Mouse (Mus musculus) fibroblast of lung, adult 2 months (primary cell): ENCODE results near the gene Atp11a.

Source experiments
- DNase-seq: peaks from one replicate; pipeline ENCODE4 v3.0.0-alpha.2; 2011; ENCODE audit warnings: low read depth

Gene Atp11a

DNA sequence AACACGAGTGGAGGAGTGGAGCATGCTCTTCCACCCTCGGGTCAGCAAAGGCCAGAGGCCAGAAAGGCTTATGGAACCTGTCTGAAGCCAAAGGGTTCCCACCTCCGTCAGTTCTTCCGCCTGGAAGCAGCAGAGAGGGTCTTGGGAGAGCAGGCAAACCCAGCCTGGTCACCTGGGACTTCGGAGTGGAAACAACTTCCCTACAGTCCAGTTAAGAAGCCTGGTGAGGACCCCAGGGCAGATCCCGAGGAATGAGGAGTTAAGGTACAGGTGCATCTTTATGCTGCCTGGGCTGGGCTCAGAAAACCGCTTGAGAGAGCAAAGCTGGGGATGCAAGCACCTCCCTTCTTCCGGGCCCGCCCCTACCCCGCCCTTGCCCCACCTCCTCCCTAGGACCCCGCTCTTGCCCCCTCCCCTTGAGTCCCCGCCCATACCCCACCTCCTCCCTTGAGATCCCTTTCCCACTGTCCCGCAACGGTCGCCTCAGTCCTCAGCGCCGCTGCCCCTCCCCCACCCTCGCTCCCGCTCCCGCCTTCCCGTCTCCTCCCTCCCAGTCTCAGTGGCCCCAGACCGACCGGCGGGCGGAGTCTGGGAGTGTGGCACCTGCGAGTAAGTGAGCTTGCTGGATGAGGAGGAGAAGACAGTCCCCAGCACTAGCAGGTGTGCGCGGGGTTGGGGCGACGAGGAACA lies 116.7 kb downstream of the Atp11a start, which contains the start of gene Mcf2l:
Gene Mcf2l (plus strand): TSS at position 450 of the 690 bp plus-strand sequence.
- DNase-seq, result no peak

- no peak for DNase-seq
Measured at GRCm38 (mm10) chr8:12874194-12874791, 117.5 kb downstream of the Atp11a start.

DNA sequence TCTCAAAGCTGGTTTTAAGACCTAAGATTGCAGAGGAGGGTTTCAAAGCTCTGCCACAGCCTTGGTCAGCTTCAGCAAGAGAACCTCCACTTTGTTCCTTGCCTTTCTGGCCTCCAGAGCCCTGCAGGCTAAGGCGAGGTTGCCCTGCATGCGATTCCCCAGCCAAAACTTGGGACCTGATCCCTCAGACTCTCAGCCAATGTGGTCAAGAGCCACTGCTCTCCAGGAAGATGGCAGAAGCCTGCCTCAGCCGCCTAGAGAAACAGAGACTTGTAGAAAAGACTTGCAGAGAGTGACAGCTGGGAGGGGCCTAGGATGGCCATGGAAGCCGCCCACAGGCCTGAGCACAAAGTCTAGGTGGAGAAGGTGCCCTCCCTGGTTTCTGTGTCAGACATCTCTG lies 118.2 kb downstream of the Atp11a start:
- no peak for DNase-seq

GRCm38 (mm10) chr8:12877126-12877525 lies 120.3 kb downstream of the Atp11a start:
- DNase-seq, result no peak

- no peak for DNase-seq
Measured at GRCm38 (mm10) chr8:12880163-12880562, 123.3 kb downstream of the Atp11a start.

- DNase-seq, result no peak
Measured at GRCm38 (mm10) chr8:12883051-12884004, 126.5 kb downstream of the Atp11a start.

DNA sequence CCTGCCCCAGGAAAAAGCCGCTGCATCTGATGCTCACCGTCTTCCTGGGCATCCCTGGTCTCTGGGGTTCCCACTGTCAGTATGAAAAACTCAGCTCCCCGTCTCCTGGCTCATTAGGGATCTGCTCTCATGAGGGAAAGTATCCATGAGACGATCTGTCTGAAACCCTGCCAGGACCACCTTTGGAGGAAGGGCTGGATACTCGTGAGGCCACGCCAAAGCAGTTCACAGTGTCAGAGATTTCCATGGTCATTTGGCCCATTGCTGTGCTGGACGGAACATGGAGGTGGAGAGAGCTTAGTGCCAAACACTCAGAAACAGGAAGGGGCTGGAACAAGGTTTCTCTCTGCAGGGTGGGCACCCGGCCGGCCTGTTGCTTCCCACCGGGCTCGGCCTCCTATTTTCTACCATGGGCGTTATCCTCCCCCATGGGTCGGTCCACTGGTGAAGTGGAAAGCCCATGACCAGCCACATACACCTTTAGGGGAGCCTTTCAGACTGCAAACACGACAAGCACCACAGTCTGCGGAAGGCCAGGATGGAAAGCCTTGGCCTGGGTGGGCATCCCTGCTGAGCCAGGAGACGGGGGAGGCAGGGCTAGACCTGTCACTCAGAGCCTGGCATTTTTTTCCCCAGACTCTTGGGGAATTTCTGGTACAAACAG lies 131.1 kb downstream of the Atp11a start:
- DNase-seq, result no peak

GRCm38 (mm10) chr8:12889046-12889598 lies 132.3 kb downstream of the Atp11a start:
- DNase-seq, result no peak

- no peak for DNase-seq
Measured at GRCm38 (mm10) chr8:12892882-12893446, 136.2 kb downstream of the Atp11a start.

GRCm38 (mm10) chr8:12893797-12894578 lies 137.2 kb downstream of the Atp11a start:
- no peak for DNase-seq

DNA sequence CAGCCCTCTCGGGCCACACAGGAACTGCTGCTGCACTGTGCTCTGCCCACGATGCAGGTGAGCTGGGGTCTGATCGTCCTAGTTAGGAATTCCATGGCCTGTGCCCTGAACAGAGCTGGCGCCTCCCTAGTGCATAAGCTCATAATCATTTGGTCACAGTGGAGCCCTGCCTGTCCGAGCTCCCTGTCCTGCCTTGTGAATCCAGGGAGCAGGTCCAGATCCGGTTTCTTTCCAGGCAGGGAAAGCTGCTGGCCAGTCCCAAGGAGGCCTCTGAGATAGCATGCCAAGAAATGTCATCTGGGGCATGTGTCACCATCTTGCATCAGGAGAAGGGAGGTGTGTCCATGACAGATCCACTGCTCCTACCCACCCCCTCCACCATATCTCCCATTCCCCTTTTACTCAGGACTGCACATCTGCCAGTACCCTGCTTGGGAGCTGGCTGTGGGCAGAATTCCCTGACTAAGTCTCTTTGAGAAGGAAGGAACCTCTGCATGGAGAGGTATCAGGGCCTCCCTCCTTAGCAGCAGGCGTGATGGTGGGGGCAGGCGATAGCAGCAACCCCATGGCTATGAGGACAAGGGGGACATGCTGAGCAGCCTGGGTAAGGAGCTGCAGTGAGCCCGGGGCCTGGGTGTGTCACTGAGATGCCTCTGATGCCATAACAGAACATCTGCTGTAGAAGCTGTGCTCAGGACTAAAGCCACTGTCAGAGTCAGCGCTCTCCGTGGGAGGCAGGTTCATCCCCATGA lies 138.1 kb downstream of the Atp11a start:
- no peak for DNase-seq

DNA sequence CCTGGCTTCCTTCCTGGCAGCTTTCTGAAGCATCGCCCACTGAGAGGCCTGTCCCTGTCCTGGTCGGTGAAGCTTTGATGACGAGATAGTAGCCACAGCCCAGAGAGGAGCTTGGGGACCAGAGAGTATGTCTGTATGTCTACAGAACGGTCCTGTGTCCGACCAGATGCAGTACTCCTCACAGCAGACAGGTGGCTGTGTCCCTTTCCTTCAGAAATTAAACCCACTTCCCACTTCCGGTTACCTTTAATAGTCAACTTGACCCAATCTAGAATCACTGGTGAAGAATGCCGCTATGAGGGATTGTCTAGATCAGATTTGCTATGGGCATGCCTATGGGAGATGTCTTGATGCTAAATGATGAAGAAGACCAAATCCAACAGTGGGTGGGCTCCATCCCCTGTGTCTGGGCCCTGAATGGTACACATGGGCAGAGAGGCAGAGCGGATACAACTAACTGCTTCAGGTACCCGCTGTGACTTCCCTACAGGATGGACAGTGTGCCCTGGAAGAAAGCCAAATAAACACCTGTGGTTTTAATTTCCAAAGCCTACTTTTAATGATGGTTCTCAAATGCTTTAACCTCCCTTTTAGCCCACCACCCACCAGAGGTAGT lies 138.8 kb downstream of the Atp11a start:
- no peak for DNase-seq

GRCm38 (mm10) chr8:12896494-12897373 lies 139.9 kb downstream of the Atp11a start:
- DNase-seq, result no peak

DNA sequence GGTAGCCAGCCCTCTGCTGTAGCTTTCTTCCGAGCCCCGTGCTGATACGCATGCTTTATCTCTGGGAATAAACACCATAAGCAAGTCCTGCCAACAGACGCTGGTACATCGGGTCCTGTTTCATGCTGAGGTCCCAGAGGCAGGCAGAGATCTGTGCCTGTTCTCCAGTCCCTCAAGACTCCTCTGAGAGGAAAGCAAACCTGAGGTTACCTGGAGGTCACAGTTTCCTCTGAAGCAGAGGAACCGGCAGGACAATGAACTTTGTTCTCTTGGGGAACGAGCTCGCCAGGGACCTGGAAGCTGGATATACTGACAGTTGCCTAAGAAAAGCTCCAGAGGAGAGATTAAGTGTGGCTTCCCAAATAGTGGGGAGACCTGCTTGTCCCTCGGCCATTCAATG lies 141.0 kb downstream of the Atp11a start:
- DNase-seq, result no peak

DNA sequence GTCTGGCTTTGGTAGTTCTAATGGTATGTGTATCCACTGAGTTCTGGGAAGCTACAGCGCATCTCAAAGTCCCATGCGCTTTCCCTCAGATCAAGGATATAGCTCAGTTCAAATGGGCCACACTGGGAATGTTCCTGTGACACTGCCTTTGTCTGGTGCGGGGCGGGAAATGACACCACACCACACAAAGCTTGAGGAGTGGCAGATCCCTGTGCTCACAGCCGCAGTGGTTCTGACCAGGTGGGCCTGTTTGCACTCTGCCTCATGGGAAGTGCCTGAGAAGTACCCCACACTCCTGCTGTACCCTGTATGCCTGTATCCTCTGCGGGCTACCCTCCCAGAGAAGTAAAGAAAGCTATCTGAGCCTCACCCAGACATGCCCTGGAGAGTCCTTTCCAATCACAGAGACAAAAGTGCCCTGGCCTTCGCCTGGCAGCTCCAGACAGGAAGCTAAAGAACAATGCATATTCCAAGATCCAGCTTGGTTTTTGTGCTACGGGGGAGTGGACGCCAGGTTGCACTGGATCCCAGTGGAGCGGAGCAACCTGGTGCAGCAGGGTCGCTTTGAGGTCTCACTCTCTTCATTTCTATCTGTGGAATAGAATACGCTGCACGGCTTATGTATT lies 147.1 kb downstream of the Atp11a start:
- no peak for DNase-seq

GRCm38 (mm10) chr8:12905122-12905521 lies 148.3 kb downstream of the Atp11a start:
- DNase-seq, result no peak

DNA sequence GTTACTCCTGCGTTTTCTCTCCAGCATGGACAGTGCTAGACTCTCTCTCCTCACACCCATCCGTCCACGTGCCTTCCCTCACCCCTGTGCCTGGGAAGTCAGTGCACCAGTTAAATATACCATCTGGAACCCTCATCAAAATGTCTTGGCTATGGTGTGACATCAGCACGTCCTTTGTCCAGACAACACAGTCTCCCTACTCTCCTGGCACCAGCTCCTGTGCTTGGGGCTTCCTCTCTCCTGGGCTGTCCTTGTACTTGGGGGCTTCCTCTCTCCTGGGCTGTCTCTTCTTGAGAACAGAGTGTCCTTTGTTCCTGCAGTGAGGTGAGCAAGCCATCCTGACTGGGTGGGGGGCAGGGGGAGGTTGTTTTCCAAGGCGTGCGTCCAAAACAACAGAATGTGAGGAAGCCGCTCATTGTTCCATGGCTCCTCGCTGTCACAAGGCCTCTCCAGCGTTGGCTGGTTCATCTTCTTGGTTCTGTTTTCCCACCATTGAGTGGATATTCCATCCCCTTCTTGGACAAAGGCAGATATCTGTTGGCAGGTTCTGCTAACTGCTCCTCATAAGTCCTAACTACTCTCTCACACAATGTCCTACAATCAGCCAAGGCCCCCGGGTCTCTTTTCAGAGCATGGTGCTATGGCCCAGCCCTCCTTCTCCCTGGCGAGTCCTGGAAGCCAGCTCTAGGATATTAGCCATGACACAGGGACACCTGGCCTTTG lies 148.9 kb downstream of the Atp11a start:
- no peak for DNase-seq
